Mouse (Mus musculus) lung, embryonic 15.5 days (tissue): ENCODE measurements at regions not wholly inside any gene's neighbourhood (a gene's known extent, or its start where the extent isn't known, plus 50 kb on each side); places are given as distances from the start of the nearest gene placed in this dataset.

Experiments used
- ATAC-seq: fragments of 200-750 bp; cut with Nextera tagmentation; 2 replicates; pipeline ENCODE4 v1.8.0; 2017; ENCODE audit warnings: moderate number of reproducible peaks, borderline replicate concordance; ENCODE audit not compliant: low FRiP score, low TSS enrichment; ENCODE audit errors: extremely low read depth
- H3K27ac ChIP-seq: fragments of 300-500 bp; sonication (generic); 2 replicates; pipeline ENCODE4 v1.5.1; 2015; ENCODE audit warnings: moderate library complexity, mild to moderate bottlenecking, inconsistent platforms
- H3K27me3 ChIP-seq: fragments of 300-500 bp; sonication (generic); 2 replicates; pipeline ENCODE4 v1.6.1; 2015; ENCODE audit warnings: inconsistent platforms
- H3K36me3 ChIP-seq: fragments of 300-500 bp; sonication (generic); 2 replicates; pipeline ENCODE4 v1.6.1; 2015; ENCODE audit warnings: inconsistent platforms
- H3K4me1 ChIP-seq: fragments of 300-500 bp; sonication (generic); 2 replicates; pipeline ENCODE4 v1.6.1; 2015; ENCODE audit warnings: inconsistent platforms
- H3K4me2 ChIP-seq: fragments of 300-500 bp; sonication (generic); 2 replicates; pipeline ENCODE4 v1.6.1; 2015; ENCODE audit warnings: inconsistent platforms, mild to moderate bottlenecking, moderate library complexity
- H3K4me3 ChIP-seq: fragments of 300-500 bp; sonication (generic); 2 replicates; pipeline ENCODE4 v1.5.1; 2015; ENCODE audit warnings: mild to moderate bottlenecking, inconsistent platforms
- H3K9ac ChIP-seq: fragments of 300-500 bp; sonication (generic); 2 replicates; pipeline ENCODE4 v1.6.1; 2015; ENCODE audit warnings: inconsistent platforms
- H3K9me3 ChIP-seq: fragments of 300-500 bp; sonication (generic); 2 replicates; pipeline ENCODE4 v1.6.1; 2016; ENCODE audit warnings: inconsistent platforms
- WGBS: fragments of 180-500 bp; shearing (Covaris S2); methylation state at CpG from one replicate; pipeline ENCODE4 v1.1.7; 2015; 5-methylcytosine and 5-hydroxymethylcytosine counted together

DNA sequence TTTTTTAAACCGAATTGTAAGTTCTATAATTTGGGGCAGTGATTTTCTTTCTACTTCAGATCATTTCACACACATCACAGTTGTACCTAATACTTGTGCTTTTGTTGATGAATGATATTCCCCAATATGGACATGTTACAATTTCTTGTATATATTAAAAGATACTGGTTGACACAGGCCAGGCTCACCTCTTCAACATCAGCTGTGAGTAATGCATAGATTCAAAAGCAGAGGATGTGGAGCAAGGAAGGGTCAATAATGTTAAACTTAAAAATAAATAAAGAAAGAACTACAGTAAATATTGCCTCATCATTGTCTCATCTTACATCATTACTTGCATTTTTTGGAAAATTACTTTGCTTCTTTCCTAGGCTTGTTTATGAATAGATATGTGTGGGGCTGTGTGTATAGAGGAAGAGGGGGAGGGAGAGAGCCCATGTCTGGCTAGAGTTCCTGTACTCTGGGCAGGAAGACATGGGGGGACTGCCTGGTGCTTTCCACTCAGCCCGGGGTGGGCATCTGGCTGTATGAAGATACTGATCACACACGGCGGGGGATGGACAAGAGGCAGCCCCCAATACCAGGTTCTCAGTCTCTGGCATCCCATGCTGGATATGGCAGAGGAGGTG is 490.1 kb downstream of the Gm6377 start:
- Histone ChIP-seq H3K9me3 (no peaks in the 10 kb centered on the region), H3K4me1 (no peaks in the 10 kb centered on the region), H3K4me3 (no peak overlapping the region), H3K27me3 (no peaks in the 10 kb centered on the region), H3K4me2 (no peak overlapping the region), H3K9ac (no peak overlapping the region), H3K27ac (no peak overlapping the region), H3K36me3 (no peaks in the 10 kb centered on the region)
- peak; percentile 83; the same call in 1 of the 2 replicates for ATAC-seq
- 54% methylated on average over 4 of the region's 4 CpGs for WGBS

DNA sequence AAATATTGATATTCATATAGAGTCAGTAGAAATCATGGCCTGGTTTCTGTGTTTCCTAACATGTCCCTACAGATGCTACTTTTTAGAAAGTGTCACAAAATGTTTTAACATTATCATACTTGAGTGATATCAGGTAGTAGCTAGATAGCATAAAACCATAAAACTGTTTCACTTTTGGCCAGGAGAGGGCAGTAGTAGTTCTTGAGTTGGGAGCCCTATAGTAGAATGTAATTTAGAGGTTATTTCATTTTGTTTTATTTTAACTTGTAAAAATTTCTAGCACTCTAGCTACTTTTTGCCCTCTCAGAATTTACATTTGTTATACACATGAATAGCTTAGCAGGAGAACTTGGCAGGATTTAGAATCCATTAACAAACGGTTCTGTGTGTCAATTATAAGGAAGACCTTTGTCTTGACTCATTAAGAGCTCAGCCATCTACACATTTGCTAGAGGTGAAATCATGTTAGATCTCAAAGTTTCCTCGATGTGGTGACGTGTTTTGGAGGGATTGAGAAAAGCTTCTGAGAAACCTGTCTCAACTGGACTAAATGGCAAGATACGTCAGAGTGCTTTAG is 538.5 kb downstream of the Gm6377 start:
- WGBS, result 43% methylated on average over 4 of the region's 4 CpGs
- Histone ChIP-seq H3K36me3 (no peaks in the 10 kb centered on the region), H3K4me3 (no peak overlapping the region), H3K9ac (no peak overlapping the region), H3K27ac (no peak overlapping the region), H3K9me3 (no peaks in the 10 kb centered on the region), H3K4me1 (no peaks in the 10 kb centered on the region), H3K4me2 (no peak overlapping the region), H3K27me3 (no peaks in the 10 kb centered on the region)
- no peak for ATAC-seq

- Histone ChIP-seq H3K9me3 (no peaks in the 10 kb centered on the region), H3K27ac (no peak overlapping the region), H3K9ac (no peak overlapping the region), H3K4me3 (no peak overlapping the region), H3K36me3 (no peaks in the 10 kb centered on the region), H3K4me2 (no peak overlapping the region), H3K4me1 (no peaks in the 10 kb centered on the region), H3K27me3 (no peaks in the 10 kb centered on the region)
- no peak for ATAC-seq
Observed at GRCm38 (mm10) chrX:109735967-109736366, 539.4 kb downstream of the Gm6377 start.
